Mouse (Mus musculus) retina, postnatal 7 days (tissue): ENCODE measurements around the gene Hyal1.
A peak's percentile ranks its signal among the peaks of the same experiment; 100 is the strongest.

Experiments
- DNase-seq: peaks from one replicate; pipeline ENCODE4 v3.0.0-alpha.2; 2012; ENCODE audit warnings: low read depth, low spot score

Gene Hyal1

DNA sequence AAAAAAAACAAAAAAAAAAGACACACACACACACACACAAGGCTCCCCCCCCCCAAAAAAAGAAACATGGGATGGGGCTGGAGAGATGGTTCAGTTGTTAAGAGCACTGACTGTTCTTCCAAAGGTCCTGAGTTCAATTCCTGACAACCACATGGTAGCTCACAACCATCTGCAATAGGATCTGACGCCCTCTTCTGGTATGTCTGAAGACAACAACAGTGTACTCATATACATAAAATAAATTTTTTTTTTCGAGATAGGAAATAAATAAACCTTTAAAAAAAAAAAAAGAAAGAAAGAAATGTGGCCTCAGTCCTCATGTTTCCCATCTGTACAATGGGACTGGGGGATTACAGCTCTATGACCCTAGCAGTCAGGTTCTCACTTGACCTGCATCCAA lies 40.7 kb downstream of the Hyal1 start:
- no peak for DNase-seq

DNA sequence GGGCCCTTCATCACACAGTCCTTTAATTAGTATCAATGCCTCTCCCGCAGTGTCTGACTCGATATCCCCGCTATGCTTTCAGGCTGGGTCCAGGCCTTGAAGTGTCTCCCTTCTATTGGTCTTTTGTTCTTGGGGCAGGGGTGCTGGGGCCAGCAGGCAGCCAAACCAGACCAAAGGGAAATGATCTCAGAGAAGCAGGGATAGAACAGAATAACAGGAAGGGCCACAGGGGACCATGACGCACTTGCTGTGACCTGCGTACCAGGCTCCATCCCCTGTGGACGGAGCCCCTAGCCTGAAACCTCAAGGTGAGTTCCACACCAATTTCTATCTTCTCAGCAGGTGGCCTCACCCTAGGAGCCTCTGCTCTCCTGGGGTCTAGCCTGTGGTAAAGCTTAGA lies 41.4 kb downstream of the Hyal1 start:
- no peak for DNase-seq

DNA sequence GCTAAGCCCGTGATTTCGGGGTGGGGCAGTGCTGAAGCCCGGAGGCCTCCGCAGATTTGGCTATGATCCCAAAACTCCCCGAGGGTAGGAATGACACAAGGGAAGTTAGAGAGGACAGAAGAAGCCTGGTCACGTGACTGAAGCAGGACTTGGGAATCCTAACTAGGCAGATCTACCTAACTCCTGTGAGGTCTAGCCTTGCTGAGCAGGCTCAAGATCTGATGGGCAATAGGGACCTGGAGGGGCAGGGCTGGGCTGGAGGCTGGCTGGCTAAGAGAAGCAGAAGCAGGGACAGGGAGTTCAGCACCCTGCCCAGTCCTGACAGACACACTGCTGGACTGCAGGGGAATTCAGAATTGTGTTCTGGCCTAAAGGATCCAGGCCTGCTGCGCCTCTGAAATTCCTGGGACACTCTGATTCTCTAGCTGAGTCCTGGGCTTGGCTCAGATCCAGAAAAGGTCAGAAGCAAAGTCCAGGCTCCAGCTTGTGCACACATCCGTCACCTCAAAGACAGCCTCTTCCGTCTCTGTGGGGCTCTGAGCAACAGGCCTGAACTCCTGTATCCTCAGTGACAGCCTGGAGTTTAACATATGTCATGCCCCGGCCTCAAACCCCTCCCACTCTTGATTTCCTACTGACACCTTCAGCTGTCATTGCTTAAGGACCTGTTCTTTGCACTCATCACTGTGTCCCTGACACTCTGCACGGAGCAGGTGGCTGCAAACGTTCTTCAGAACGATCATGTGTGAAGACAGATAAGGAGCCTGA lies 42.2 kb downstream of the Hyal1 start:
- no peak for DNase-seq

- DNase-seq, result no peak
Observed at GRCm38 (mm10) chr9:107619546-107619879, 42.8 kb downstream of the Hyal1 start.

DNA sequence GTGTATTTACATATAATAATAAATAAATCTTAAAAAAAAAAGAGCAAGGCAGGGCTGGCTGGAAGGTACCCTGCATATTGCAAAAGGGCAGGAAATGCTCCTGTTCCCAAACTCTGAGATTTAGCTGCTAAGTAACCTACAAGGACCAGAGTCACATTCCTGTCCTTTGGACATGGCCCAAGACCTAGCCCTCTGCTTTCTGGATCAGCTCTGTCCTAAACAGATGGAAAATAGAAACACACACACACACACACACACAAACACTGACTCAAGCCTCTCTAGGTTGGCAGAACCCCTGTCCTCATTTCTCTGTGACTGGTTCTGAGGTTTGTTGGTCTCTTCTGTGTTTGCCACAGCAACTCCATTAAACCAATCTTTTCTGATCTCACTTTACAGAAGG lies 44.2 kb downstream of the Hyal1 start:
- DNase-seq, result no peak

DNA sequence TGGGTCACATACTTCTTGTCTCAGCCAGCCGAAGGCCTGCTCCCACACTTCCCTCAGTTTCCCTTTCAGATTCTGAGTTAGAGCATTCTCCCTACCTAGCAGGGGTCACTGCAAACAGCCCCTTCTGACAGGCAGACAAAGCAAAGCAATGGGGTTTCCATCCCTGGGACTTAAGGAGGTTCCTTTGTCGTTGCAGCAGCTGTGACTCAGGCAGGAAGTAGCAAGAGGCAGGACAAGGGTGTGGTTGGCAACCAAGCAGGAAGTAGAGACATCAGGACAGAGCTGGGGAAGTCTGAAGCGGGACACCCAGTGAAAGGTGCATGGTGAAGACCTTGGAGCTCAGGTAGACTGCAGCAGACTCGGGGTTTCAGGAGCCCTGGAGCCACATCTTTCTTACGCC lies 47.8 kb downstream of the Hyal1 start:
- DNase-seq, result no peak

GRCm38 (mm10) chr9:107624951-107625350 lies 48.2 kb downstream of the Hyal1 start:
- DNase-seq, result no peak

- DNase-seq, result no peak
Observed at GRCm38 (mm10) chr9:107625351-107626128, 48.8 kb downstream of the Hyal1 start.

GRCm38 (mm10) chr9:107626158-107626843 lies 49.6 kb downstream of the Hyal1 start:
- DNase-seq, result no peak

- peak; percentile 79 for DNase-seq
Observed at GRCm38 (mm10) chr9:107626844-107627277, 50.1 kb downstream of the Hyal1 start.

GRCm38 (mm10) chr9:107627387-107628255 lies 50.9 kb downstream of the Hyal1 start:
- DNase-seq, result no peak

DNA sequence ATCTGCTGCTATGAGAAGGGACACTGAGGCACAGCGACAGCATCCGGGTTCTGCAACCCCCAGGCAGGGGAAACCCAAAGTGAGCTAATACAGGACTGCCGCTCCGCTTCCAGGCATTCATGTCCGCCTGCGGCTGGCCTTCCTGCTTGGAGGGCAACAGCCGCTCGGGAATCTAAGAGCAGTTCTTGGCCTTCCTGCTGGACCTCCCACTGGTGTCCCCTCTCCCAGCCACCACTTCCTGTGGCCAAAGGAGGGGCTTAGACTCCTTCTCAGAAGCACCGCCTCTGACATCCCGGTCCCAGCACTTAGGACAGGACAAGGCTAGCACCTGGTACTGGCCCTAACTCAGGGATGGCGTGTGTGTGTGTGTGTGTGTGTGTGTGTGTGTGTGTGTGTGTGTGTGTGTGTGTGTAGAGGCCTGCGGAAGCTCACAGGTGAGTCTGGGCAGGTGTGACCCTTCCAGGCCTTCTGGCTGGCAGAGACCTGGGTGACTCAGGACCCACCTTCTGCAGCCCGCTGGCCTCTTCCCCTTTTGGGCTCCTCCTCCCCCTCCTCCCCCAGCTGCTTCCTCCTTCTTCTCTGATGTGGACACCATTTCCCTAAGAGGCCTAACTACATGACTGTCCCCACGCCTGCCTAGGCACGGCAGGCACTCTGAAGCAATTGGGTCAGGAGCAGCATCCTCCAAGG lies 52.1 kb downstream of the Hyal1 start:
- DNase-seq, result no peak

DNA sequence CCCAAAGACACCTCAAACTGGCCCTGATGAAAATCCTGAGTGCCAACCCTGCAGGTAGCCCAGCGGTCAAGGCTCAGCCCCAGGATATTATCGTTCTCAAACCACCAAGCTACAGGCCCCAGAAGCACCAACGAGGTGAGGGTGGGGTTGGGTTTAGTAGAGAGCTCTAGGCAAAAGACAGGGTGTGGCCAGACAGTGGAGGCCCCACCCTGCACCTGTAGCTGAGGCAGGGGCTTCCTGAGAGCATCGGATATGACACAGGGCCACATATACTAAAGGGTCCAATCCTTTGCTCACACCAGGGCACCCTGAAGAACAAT lies 52.6 kb downstream of the Hyal1 start:
- no peak for DNase-seq

DNA sequence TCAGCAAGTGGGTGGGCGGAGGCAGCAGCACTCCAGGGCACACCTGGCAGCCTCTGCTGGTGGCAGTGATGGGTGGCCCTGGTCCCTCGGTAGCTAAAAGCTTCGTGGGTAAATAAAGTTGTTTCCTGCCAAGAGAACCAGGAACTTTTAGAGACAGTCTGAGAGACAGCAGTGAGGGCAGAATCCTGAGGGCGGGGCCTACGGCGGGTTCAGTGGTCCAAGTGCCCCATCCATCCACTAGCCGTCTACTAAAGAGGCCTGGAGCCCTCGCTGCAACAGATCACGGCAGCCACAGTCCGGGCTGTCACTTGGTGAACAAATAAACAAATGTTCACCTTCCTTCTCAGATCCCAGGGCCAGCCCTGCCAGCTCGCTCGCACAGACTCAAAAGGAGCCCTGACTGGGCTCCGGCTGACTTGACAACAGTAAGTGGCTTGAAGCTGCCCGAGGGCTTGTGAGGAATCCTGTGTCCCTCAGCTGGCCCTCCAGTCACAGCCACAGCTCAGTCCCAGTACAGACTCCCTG lies 53.2 kb downstream of the Hyal1 start:
- DNase-seq, result no peak

DNA sequence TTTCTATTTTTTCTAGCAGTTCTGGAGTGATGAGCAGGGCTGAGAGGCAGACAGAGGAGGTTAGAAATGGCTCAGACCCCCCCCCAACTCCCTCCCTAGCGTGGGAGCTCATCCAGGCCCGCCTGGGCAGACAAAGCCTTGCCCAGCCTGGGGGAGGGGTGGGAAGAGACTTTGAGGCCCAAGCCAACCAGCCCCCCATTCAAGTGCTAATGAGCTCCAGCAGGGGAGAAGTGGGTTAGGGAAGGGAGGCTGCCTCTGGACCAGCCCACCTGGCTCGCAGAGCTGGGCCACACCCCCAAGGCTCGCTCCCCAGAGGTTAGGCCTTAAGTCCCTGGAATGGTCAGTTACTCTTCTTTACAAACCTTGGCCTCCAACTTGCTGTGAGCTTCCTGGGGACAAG lies 53.8 kb downstream of the Hyal1 start:
- no peak for DNase-seq
